Mouse (Mus musculus) embryo, embryonic 11.5 days (tissue): ENCODE data around the gene Gm10065.

Source experiments
- DNase-seq: peaks from one replicate; pipeline ENCODE4 v3.0.0-alpha.2; 2012; ENCODE audit warnings: low read depth, low spot score

The Gm10065 gene

DNA sequence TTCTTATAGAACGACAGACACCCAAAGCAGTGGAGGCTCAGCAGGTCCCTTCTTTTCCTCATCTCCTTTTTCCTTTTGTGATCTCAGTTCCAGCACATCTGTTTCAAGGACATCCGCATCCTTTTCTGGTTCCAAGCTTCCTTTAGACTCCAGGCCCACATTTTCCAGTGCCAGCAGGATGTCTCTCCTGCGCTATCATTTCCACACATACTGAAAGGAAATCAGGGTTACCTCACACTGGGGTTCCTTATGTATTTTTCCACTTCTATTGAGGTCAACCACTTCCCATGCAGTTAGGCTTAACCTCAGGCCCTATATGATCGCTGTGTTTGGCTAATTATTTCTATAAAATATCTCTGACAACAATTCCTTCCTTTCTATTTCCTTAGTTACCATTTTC lies 43.8 kb downstream of the Gm10065 start:
- DNase-seq, result no peak
